Mouse (Mus musculus): ENCODE measurements around the gene Ugt1a2. TPM values are rescaled to one million over a fixed set of nuclear protein-coding genes. Genes with fewer than 3 reads are reported as not detected.
"Not testable (repeated sequence)": the region's sequence is repeated elsewhere in the genome, so short reads cannot be mapped to it uniquely, and the experiment has no call there.

The Ugt1a2 gene
- total and polyA plus RNA-seq, 3 experiments, result 0.05 TPM; not detected in 2

DNA sequence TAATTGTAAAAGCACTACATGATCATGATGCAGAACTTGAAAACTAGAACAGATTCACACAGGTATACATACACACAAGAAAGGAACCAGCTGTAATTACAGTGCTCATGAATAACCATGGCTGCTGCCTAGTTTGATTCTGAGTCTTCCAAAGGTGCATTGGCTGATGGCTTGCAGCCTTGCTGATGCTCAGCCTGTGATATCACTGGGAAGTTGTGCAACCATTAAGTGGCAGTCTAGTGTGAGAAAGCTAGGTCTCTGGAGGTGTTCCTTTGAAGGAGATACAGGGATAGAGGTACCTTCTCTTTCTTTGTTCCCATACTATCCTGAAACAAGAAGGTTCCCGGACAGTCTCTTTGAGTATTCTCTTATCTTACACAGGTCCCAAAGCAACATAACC lies 18.7 kb downstream of the Ugt1a2 start:
- Histone ChIP-seq H3K9me3 (replicated peaks) (no peaks in the 10 kb centered on the region), H3K36me3 (replicated peaks) (no peaks in the 10 kb centered on the region), H3K4me1 (ENCODE audit: insufficient read depth, low read depth, low read length) (no peaks in the 10 kb centered on the region), H3K27me3 (ENCODE audit: insufficient read depth, low read length) (no peaks in the 10 kb centered on the region), H3K4me3 (ENCODE audit: low read depth, low read length) (no peak overlapping the region)
- no peak for ATAC-seq (ENCODE audit: extremely low read depth, insufficient number of reproducible peaks, low FRiP score, poor library complexity, severe bottlenecking)
- no peak for DNase-seq (ENCODE audit: low spot score)
- TF ChIP-seq CTCF (IDR thresholded peaks at IDR 0.05; ENCODE audit: low read depth, low read length) (no peak), POLR2AphosphoS5 (IDR thresholded peaks at IDR 0.05; ENCODE audit: insufficient replicate concordance, low read depth, low read length) (no peak), TAL1 (conservative IDR thresholded peaks at IDR 0.05; ENCODE audit: low read depth, low read length) (no peak), GATA1 (IDR thresholded peaks at IDR 0.05; ENCODE audit: borderline replicate concordance, low read length) (no peak), GATA2 (IDR thresholded peaks at IDR 0.05; ENCODE audit: borderline replicate concordance, low read depth, low read length) (no peak)

DNA sequence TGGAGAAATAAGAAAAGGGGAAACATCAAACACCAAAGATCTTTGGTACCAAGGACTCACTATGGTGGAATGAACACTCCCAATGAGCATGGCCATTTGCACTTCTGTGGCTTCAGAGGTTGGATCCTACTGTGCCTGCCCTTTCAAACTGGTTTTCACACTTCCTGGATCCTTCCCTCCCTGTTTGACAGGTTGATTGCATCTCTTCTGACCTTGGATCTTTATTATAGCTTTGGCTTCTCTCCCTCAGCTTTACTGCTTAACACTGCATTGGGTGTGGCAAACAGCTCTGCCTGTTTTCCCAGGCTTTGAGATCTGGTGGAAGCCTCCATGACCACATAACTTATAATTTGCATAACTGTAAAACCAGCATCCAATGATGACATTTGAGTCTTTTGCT lies 19.9 kb downstream of the Ugt1a2 start:
- no peaks in the 10 kb centered on the region for H3K4me1 ChIP-seq (ENCODE audit: insufficient read depth, low read depth, low read length)
- no peak overlapping the region for H3K4me3 ChIP-seq (ENCODE audit: low read depth, low read length)
- no peak for TF ChIP-seq GATA1 (IDR thresholded peaks at IDR 0.05; ENCODE audit: borderline replicate concordance, low read length)
- TF ChIP-seq CTCF (IDR thresholded peaks at IDR 0.05; ENCODE audit: low read depth, low read length), result no peak
- TF ChIP-seq GATA2 (IDR thresholded peaks at IDR 0.05; ENCODE audit: borderline replicate concordance, low read depth, low read length), result no peak
- TF ChIP-seq POLR2AphosphoS5 (IDR thresholded peaks at IDR 0.05; ENCODE audit: insufficient replicate concordance, low read depth, low read length), result no peak
- no peak for TF ChIP-seq TAL1 (conservative IDR thresholded peaks at IDR 0.05; ENCODE audit: low read depth, low read length)
- no peaks in the 10 kb centered on the region for H3K27me3 ChIP-seq (ENCODE audit: insufficient read depth, low read length)
- ATAC-seq (ENCODE audit: extremely low read depth, insufficient number of reproducible peaks, low FRiP score, poor library complexity, severe bottlenecking) (no peak), DNase-seq (ENCODE audit: low spot score) (no peak)
- no peaks in the 10 kb centered on the region for H3K9me3 ChIP-seq (replicated peaks)
- no peaks in the 10 kb centered on the region for H3K36me3 ChIP-seq (replicated peaks)

DNA sequence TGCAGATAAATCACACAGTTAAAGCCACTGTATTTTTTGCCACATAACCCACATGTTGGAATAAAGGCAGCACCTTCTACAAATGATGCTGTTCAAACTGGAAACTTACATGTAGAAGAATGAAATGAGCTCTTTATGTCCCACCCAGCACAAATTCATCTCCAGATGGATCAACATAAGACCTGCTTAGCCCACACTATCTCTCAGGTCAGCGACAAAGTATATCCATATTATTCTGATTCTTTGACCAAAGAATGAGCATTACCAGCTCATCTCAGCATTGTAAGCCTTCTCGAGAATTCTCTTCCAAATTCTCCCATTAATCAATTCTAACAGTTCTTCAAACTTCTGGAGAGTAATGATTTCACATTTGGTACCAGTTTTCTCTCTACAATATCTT lies 21.8 kb downstream of the Ugt1a2 start:
- DNase-seq (ENCODE audit: low spot score) (no peak), ATAC-seq (ENCODE audit: extremely low read depth, insufficient number of reproducible peaks, low FRiP score, poor library complexity, severe bottlenecking) (no peak)
- Histone ChIP-seq H3K27me3 (ENCODE audit: insufficient read depth, low read length) (no peaks in the 10 kb centered on the region), H3K36me3 (replicated peaks) (no peaks in the 10 kb centered on the region), H3K9me3 (replicated peaks) (no peaks in the 10 kb centered on the region), H3K4me1 (ENCODE audit: insufficient read depth, low read depth, low read length) (no peaks in the 10 kb centered on the region), H3K4me3 (ENCODE audit: low read depth, low read length) (no peak overlapping the region)
- no peak for TF ChIP-seq TAL1 (conservative IDR thresholded peaks at IDR 0.05; ENCODE audit: low read depth, low read length)
- no peak for TF ChIP-seq GATA2 (IDR thresholded peaks at IDR 0.05; ENCODE audit: borderline replicate concordance, low read depth, low read length)
- no peak for TF ChIP-seq CTCF (IDR thresholded peaks at IDR 0.05; ENCODE audit: low read depth, low read length)
- no peak for TF ChIP-seq GATA1 (IDR thresholded peaks at IDR 0.05; ENCODE audit: borderline replicate concordance, low read length)
- TF ChIP-seq POLR2AphosphoS5 (IDR thresholded peaks at IDR 0.05; ENCODE audit: insufficient replicate concordance, low read depth, low read length), result no peak

DNA sequence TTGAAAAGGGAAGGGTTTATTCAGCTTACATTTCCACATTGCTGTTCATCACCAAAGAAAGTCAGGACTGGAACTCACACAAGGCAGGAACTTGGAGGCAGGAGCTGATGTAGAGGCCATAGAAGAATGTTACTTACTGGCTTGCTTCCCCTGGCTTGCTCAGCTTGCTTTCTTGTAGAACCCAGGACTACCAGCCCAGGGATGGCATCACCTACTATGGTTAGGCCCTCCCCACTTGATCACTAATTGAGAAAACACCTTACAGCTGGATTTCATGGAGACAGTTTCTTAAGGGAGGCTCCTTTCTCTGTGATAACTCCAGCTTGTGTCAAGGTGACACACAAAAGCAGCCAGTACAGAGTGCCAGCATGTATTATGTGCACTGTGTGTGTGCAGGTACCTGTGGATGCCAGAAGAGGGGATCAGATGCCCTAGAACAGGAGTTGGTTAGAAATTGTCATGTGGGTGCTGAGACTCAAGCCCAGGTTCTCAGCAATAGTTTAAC lies 22.7 kb downstream of the Ugt1a2 start:
- not testable (repeated sequence) for H3K36me3 ChIP-seq (replicated peaks); H3K27me3 ChIP-seq (ENCODE audit: insufficient read depth, low read length); ATAC-seq (ENCODE audit: extremely low read depth, insufficient number of reproducible peaks, low FRiP score, poor library complexity, severe bottlenecking); DNase-seq (ENCODE audit: low spot score); H3K9me3 ChIP-seq (replicated peaks); H3K4me3 ChIP-seq (ENCODE audit: low read depth, low read length); H3K4me1 ChIP-seq (ENCODE audit: insufficient read depth, low read depth, low read length)

DNA sequence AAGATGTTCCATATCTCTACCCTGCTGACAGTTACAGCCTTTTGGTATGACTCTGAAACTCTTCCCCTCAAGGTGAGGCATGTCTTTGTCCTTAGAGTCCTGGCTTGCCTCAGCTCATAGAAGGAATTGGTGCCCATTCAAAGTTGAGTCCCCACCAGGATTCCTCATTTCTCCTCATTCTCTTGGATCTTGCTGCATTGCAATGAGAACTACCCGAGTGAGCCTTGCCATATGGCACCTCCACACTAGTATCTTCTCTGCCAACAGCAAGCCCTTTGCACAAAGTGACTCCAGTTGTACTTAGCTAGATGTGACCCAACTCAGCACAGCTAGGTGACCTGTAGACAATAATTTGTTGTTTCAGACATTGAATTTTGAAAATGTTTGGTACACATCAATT lies 23.2 kb downstream of the Ugt1a2 start:
- Histone ChIP-seq H3K4me1 (ENCODE audit: insufficient read depth, low read depth, low read length) (no peaks in the 10 kb centered on the region), H3K4me3 (ENCODE audit: low read depth, low read length) (no peak overlapping the region), H3K27me3 (ENCODE audit: insufficient read depth, low read length) (no peaks in the 10 kb centered on the region), H3K9me3 (replicated peaks) (no peaks in the 10 kb centered on the region), H3K36me3 (replicated peaks) (no peaks in the 10 kb centered on the region)
- DNase-seq (ENCODE audit: low spot score) (no peak), ATAC-seq (ENCODE audit: extremely low read depth, insufficient number of reproducible peaks, low FRiP score, poor library complexity, severe bottlenecking) (no peak)
- TF ChIP-seq CTCF (IDR thresholded peaks at IDR 0.05; ENCODE audit: low read depth, low read length), result no peak
- no peak for TF ChIP-seq GATA1 (IDR thresholded peaks at IDR 0.05; ENCODE audit: borderline replicate concordance, low read length)
- no peak for TF ChIP-seq TAL1 (conservative IDR thresholded peaks at IDR 0.05; ENCODE audit: low read depth, low read length)
- TF ChIP-seq GATA2 (IDR thresholded peaks at IDR 0.05; ENCODE audit: borderline replicate concordance, low read depth, low read length), result no peak
- TF ChIP-seq POLR2AphosphoS5 (IDR thresholded peaks at IDR 0.05; ENCODE audit: insufficient replicate concordance, low read depth, low read length), result no peak

DNA sequence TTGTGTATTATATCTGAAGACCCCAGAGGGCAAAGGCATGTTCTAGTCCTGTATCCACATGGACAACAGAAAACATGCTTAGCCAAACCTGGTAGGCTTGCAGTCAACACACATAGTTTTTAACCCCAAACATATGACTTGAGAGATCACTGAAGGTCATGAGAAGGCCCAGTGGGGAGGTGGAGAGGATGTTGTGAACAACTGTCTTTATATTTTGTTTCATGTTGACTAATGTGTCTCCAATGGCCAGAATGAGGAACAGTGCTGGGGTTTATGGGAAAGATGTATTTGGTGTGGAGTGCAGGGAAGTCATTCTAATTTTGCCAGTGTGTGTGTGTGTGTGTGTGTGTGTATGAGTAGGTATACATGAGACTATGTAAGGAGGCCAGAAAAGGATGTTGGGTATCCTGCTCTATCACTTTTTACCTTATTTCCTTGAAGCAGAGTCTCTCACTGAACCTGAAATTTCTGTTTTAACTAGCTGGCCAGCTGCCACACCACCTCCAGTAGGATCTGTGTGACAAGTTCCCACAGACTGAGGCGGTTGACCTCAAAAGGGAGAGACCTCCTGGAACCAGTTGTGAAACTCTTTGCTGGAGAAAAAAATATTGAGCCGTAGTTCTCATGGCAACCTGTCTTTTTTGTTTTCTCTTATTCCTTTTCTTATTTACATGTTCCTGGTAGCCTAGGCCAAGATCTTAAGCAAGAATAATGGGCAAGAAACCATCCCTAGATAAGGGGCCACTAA lies 23.8 kb downstream of the Ugt1a2 start:
- no peaks in the 10 kb centered on the region for H3K36me3 ChIP-seq (replicated peaks)
- H3K4me1 ChIP-seq (ENCODE audit: insufficient read depth, low read depth, low read length), result no peaks in the 10 kb centered on the region
- H3K27me3 ChIP-seq (ENCODE audit: insufficient read depth, low read length), result no peaks in the 10 kb centered on the region
- no peaks in the 10 kb centered on the region for H3K9me3 ChIP-seq (replicated peaks)
- ATAC-seq (ENCODE audit: extremely low read depth, insufficient number of reproducible peaks, low FRiP score, poor library complexity, severe bottlenecking), result no peak
- no peak for TF ChIP-seq CTCF (IDR thresholded peaks at IDR 0.05; ENCODE audit: low read depth, low read length)
- TF ChIP-seq POLR2AphosphoS5 (IDR thresholded peaks at IDR 0.05; ENCODE audit: insufficient replicate concordance, low read depth, low read length), result no peak
- no peak overlapping the region for H3K4me3 ChIP-seq (ENCODE audit: low read depth, low read length)
- no peak for DNase-seq (ENCODE audit: low spot score)

DNA sequence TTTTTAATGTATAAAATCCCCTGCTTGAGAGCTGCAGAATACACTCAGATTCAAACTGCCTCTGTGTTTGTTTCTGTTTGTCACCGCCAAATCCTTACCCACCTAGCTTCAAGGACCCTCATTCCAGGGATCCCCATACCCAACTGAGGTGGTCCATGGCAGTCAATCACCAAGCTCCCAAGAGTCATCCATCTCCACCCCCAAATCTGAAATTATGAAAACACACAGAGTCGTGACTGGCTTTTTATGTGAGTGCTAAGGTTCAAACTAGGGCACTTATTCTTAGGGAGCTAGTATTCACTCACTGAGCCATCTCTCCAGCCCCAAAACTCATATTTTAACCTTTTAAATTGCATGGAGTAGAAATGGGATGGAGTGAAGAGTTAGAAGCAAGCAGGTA lies 24.9 kb downstream of the Ugt1a2 start:
- not testable (repeated sequence) for H3K27me3 ChIP-seq (ENCODE audit: insufficient read depth, low read length); DNase-seq (ENCODE audit: low spot score); ATAC-seq (ENCODE audit: extremely low read depth, insufficient number of reproducible peaks, low FRiP score, poor library complexity, severe bottlenecking); H3K9me3 ChIP-seq (replicated peaks); H3K4me3 ChIP-seq (ENCODE audit: low read depth, low read length); H3K4me1 ChIP-seq (ENCODE audit: insufficient read depth, low read depth, low read length); H3K36me3 ChIP-seq (replicated peaks)

Measured in G1E (cell line).